Mouse (Mus musculus): Measurements from ENCODE around the gene Xpc. TPM values are rescaled to one million over a fixed set of nuclear protein-coding genes. Genes with fewer than 3 reads are reported as not detected.

Xpc gene
- total RNA-seq (2021) = 10 to 100 TPM in 1 of 2 experiments, 1 to 10 TPM in 1; 7.8 to 10.7 TPM
- long read RNA-seq, experiment 1, transcript Xpc-201 (16 exons, 3,634 nt) = major isoform, 9 of 12 reads
- long read RNA-seq, experiment 1, partial matches to known transcripts = 2 of 12 reads
- long read RNA-seq, experiment 1, other reads (novel, unspliced or antisense) = 1 of 12 reads
- long read RNA-seq, experiment 2, transcript Xpc-201 (16 exons, 3,634 nt) = major isoform, 16 of 23 reads
- long read RNA-seq, experiment 2, partial matches to known transcripts = 3 of 23 reads
- long read RNA-seq, experiment 2, other reads (novel, unspliced or antisense) = 4 of 23 reads

DNA sequence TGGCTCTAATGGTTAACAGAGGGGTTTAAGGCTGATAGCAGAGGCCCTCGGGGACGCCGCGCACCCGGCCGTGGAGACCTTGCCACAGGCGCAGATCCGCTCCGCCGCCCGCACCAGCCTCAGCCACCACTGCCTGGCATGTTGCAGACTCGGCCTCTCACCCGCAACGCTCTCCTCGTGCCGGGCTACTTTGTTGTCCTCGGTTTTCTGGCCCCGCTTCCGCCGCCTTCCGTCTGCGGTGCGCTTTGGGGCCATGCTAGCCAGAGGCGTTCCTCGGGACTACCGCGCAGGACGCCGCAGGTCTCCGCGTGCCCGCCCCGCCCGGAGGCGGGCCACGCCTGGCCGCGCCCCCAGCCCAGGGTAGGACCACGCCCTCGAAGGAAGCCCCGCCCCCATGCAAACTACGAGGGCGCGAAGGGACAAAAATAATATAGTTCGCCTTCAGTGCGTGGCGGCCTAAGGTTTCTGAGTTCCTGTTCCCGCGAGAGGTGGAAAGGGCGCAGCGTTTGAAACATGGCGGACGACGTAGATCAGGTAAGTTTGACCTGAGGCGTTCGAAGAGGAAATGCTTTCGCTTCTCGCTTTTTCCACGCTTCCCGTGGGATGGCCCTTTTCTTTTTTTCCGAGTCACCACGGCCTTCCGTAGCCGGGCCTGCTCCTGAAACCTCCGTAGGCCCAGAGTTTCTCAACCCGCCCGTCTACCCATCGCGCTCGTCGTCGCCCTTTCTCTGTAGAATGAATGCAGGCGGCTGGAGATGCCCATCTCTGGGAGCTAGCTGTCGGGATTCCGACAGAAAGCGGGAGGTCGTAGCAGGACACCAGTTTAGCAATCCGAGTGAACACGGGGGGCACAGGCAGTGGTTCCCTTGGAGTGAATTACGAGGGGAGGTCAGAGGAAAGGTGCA, at the start of gene Xpc, which contains the start of gene Lsm3:
Gene Xpc (minus strand): TSS at position 344 of the 905 bp plus-strand sequence.
Gene Lsm3 (plus strand): TSS at position 384 of the 905 bp plus-strand sequence.
- DNase-seq (ENCODE audit: low spot score in 2 of 2) = peak; percentile 93 to 97

GRCm38 (mm10) chr6:91563031-91563430, 47.3 kb upstream of the Xpc start:
- no peak for DNase-seq (ENCODE audit: low spot score in 2 of 2)

GRCm38 (mm10) chr6:91560186-91560585, 44.5 kb upstream of the Xpc start:
- no peak for DNase-seq (ENCODE audit: low spot score in 2 of 2)

DNA sequence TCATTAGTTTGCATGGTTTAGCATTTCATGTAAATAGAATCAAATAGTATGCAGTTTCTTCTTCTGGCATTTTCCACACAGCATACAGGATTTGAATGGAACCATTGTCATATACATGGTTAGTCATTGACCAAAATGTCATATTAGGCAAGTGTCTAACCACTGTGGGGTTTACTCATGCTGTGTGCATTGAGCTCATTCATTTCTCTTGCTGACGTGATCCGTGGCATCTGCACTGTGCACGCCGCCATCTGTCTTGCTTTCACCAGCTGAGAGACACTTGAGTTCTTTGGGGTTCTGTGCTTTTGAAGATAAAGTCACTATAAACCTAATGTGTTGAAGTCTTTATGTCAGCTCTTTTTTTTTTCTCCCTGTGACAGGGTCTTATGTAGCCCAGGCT, 43.7 kb upstream of the Xpc start:
- DNase-seq (ENCODE audit: low spot score in 2 of 2) = no peak

- no peak for DNase-seq (ENCODE audit: low spot score in 2 of 2)
These were observed 42.9 kb upstream of the Xpc start for GRCm38 (mm10) chr6:91558565-91558964.

GRCm38 (mm10) chr6:91552693-91553092, 37.0 kb upstream of the Xpc start:
- DNase-seq (ENCODE audit: low spot score in 2 of 2) = no peak

DNA sequence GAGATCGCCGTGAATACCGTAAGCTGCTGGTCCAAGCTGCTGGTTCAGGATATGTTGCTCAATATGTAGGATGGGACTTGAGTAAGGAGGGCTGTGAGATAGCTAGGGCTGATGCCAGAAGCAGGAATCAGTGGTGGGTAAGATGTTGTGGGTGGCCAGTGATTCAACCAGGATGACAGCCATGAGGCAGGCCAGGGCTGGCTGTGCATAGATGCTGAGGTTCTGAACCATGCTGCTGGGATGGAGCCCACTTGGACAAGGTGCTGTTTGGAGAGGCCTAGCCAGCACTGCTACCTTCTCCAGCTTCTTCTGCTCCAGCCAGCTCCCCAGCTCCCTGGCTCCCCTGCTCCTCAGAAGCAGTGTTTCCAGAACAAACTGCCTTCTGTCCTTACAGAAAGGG, 36.0 kb upstream of the Xpc start:
- DNase-seq (ENCODE audit: low spot score in 2 of 2) = no peak

GRCm38 (mm10) chr6:91549621-91550020, 33.9 kb upstream of the Xpc start:
- no peak for DNase-seq (ENCODE audit: low spot score in 2 of 2)

DNA sequence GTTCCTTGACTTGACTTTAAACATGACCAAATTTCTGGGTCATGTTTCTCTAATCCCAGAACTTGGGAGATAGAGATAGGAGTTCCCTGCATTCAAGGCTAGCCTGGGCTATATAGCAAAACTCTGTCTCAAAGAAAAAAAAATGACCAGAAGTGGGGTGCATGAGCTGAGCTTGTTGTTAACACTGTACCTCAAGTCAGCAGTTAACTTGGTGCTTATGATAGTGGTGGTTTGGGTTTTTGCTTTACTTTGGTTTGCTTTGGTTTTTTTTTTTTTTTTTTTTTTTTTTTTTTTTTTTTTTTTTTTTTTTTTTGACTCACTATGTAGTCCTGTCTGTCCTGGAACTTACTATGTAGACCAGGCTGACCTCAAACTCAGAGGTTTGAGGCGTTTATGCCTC, 31.6 kb upstream of the Xpc start:
- DNase-seq (ENCODE audit: low spot score in 2 of 2) = no peak

GRCm38 (mm10) chr6:91546241-91546884, 30.7 kb upstream of the Xpc start:
- DNase-seq (ENCODE audit: low spot score in 2 of 2) = no peak

DNA sequence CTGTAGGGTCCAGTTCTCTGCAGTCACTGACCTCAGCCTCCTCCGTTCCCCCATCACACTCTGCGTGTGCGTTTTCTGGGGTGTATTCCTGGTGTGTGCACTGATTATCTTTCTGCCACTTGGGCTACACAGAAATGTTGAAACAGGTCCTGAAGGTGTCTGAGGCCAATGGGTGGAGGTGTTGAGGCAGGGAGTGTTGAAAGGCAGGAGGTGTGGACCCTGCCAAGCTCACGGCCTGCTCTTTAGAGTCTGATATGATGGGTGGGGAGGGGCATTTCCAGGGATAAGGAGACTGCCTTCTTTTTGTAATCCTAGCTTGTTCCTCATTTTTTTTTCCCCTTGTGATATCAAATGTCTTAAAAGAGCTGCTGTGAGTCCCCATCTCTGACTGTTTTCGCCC, 27.4 kb upstream of the Xpc start:
- no peak for DNase-seq (ENCODE audit: low spot score in 2 of 2)

GRCm38 (mm10) chr6:91541276-91541675, 25.6 kb upstream of the Xpc start:
- no peak for DNase-seq (ENCODE audit: low spot score in 2 of 2)

DNA sequence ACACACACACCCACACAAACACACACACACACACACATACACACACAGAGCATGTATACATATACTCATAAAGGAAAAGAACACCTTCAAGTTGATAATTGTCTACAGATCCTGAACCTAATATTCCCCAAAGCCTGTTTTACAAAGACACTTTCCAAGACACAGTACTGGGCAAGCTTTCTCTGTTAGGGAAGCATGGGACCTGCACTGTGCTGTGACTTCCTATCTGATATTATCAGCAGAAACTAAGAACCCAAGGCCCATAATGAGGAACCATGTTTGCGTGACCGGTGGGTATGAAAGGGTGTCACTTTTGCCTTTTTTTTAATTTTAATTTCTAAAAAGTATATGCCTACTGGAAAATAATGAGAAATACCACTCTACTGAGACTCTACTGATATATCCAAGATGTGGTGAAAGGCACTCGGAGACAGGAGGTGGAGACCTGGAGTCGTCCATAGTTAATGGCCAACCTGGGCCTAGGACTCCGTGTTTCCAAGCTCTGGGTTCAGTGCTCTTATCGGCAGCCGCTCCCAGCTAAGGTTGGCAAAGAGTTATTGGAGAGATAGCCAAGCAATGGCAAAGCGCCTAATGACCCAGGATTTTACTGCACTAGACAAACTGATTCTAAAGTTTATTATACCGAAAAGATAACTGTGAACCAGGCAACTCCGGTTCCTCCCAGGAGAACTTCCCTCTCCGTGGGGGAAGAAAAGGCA, 20.5 kb upstream of the Xpc start:
- no peak for DNase-seq (ENCODE audit: low spot score in 2 of 2)

DNA sequence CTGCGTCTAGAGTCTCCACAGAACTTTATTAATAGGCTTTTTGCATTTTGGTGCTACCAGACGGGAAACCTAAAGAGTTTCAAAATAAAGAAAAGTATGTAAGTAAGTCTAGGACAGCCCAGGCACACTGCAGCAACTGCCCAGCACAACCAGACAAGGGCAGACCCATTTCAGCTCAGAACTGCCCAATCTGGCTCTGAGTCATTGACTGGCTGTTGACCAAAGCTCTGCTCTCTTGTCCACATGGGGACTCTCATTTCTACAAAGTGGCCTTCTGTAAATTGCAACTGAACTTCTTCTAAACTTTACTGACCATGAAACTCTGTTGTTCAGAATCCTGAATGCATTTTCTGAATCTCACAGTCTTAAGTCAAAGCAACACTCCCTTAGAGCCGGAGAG, 19.5 kb upstream of the Xpc start:
- no peak for DNase-seq (ENCODE audit: low spot score in 2 of 2)

- no peak for DNase-seq (ENCODE audit: low spot score in 2 of 2)
These were observed 18.6 kb upstream of the Xpc start for GRCm38 (mm10) chr6:91534268-91534667.

DNA sequence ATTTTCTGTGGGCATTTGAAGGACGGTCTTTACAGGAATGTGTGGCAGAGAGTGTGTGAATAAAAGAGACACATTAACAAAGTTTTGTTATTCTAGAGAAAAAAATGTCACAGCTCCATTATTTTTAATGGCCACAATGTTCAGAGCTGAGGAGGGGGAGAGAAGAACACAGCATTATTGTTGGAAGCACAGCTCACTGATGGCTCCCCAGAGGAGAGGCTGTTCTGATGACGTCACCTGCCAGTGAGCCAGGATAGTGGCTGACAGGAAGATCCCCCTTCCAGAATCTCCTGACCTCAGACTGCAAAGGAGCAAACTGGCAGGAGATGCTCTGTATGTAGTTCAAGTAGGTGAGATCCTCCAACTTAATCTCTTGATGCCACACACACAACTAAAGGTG, 18.1 kb upstream of the Xpc start:
- DNase-seq (ENCODE audit: low spot score in 2 of 2) = no peak

DNA sequence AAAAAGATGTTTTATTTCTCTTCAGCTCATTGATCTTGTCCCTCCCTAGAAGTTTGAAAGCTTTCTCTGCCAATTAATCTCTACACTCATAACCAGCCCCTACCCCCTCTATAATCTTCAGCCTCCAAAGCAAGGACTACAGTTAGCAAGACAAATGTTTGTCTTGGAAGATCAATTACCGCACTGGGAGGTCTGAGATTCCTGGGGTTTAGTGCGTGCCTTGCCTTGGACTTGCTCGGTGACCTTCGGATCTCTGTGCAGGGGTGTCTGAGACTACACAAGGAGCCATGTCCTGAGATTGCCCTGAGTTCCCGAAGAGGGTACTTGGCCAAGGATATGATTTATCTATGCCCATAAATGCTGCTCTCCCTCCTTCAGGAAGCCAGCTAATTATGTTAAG, 17.7 kb upstream of the Xpc start:
- DNase-seq (ENCODE audit: low spot score in 2 of 2) = no peak

GRCm38 (mm10) chr6:91532661-91533060, 17.0 kb upstream of the Xpc start:
- no peak for DNase-seq (ENCODE audit: low spot score in 2 of 2)

GRCm38 (mm10) chr6:91531276-91531675, 15.6 kb upstream of the Xpc start:
- DNase-seq (ENCODE audit: low spot score in 2 of 2) = no peak

- no peak for DNase-seq (ENCODE audit: low spot score in 2 of 2)
These were observed 15.0 kb upstream of the Xpc start for GRCm38 (mm10) chr6:91530673-91531072.

GRCm38 (mm10) chr6:91528265-91528664, 12.6 kb upstream of the Xpc start:
- no peak for DNase-seq (ENCODE audit: low spot score in 2 of 2)
